Mouse (Mus musculus): Measurements from ENCODE around the gene Hormad2. TPM values are rescaled to one million over a fixed set of nuclear protein-coding genes. Genes with fewer than 3 reads are reported as not detected.

Gene Hormad2
- 1.5 TPM in 1 of 2 replicates, not detected in the other for total RNA-seq (2017)

GRCm38 (mm10) chr11:4440978-4441377, at the start of gene Hormad2:
TSS of gene Hormad2 (minus strand) at chr11:4441105.
- ATAC-seq (replicated peaks; ENCODE audit: low read depth, poor library complexity, severe bottlenecking) = 0 out of 2 replicates have a peak, but pooled peaks have one; percentile 47

GRCm38 (mm10) chr11:4489207-4489606, 48.3 kb upstream of the Hormad2 start:
- ATAC-seq (replicated peaks; ENCODE audit: low read depth, poor library complexity, severe bottlenecking) = no peak

- ATAC-seq (replicated peaks; ENCODE audit: low read depth, poor library complexity, severe bottlenecking) = no peak
These were observed 47.9 kb upstream of the Hormad2 start for GRCm38 (mm10) chr11:4488798-4489197.

- no peak for ATAC-seq (replicated peaks; ENCODE audit: low read depth, poor library complexity, severe bottlenecking)
These were observed 47.5 kb upstream of the Hormad2 start for GRCm38 (mm10) chr11:4488367-4488766.

- ATAC-seq (replicated peaks; ENCODE audit: low read depth, poor library complexity, severe bottlenecking) = peak; percentile 40; the same call in 1 of the 2 replicates
These were observed 46.6 kb upstream of the Hormad2 start for GRCm38 (mm10) chr11:4487401-4487965.

GRCm38 (mm10) chr11:4484541-4484940, 43.6 kb upstream of the Hormad2 start:
- ATAC-seq (replicated peaks; ENCODE audit: low read depth, poor library complexity, severe bottlenecking) = no peak

GRCm38 (mm10) chr11:4482641-4483040, 41.7 kb upstream of the Hormad2 start:
- no peak for ATAC-seq (replicated peaks; ENCODE audit: low read depth, poor library complexity, severe bottlenecking)

GRCm38 (mm10) chr11:4476184-4476697, 35.3 kb upstream of the Hormad2 start:
- no peak for ATAC-seq (replicated peaks; ENCODE audit: low read depth, poor library complexity, severe bottlenecking)

GRCm38 (mm10) chr11:4472464-4473179, 31.7 kb upstream of the Hormad2 start:
- no peak for ATAC-seq (replicated peaks; ENCODE audit: low read depth, poor library complexity, severe bottlenecking)

GRCm38 (mm10) chr11:4471734-4472133, 30.8 kb upstream of the Hormad2 start:
- no peak for ATAC-seq (replicated peaks; ENCODE audit: low read depth, poor library complexity, severe bottlenecking)

- no peak for ATAC-seq (replicated peaks; ENCODE audit: low read depth, poor library complexity, severe bottlenecking)
These were observed 30.3 kb upstream of the Hormad2 start for GRCm38 (mm10) chr11:4471251-4471650.

- ATAC-seq (replicated peaks; ENCODE audit: low read depth, poor library complexity, severe bottlenecking) = no peak; the same call in 1 of the 2 replicates
These were observed 28.2 kb upstream of the Hormad2 start for GRCm38 (mm10) chr11:4469091-4469490.

GRCm38 (mm10) chr11:4467436-4467835, 26.5 kb upstream of the Hormad2 start:
- no peak for ATAC-seq (replicated peaks; ENCODE audit: low read depth, poor library complexity, severe bottlenecking)

GRCm38 (mm10) chr11:4466191-4466590, 25.3 kb upstream of the Hormad2 start:
- no peak for ATAC-seq (replicated peaks; ENCODE audit: low read depth, poor library complexity, severe bottlenecking)

GRCm38 (mm10) chr11:4464616-4465015, 23.7 kb upstream of the Hormad2 start:
- ATAC-seq (replicated peaks; ENCODE audit: low read depth, poor library complexity, severe bottlenecking) = no peak

GRCm38 (mm10) chr11:4464186-4464585, 23.3 kb upstream of the Hormad2 start:
- no peak for ATAC-seq (replicated peaks; ENCODE audit: low read depth, poor library complexity, severe bottlenecking)

- no peak for ATAC-seq (replicated peaks; ENCODE audit: low read depth, poor library complexity, severe bottlenecking)
These were observed 22.0 kb upstream of the Hormad2 start for GRCm38 (mm10) chr11:4462868-4463267.

GRCm38 (mm10) chr11:4461154-4461553, 20.2 kb upstream of the Hormad2 start:
- ATAC-seq (replicated peaks; ENCODE audit: low read depth, poor library complexity, severe bottlenecking) = peak; percentile 41; the same call in 1 of the 2 replicates

- peak; percentile 75 for ATAC-seq (replicated peaks; ENCODE audit: low read depth, poor library complexity, severe bottlenecking)
These were observed 19.7 kb upstream of the Hormad2 start for GRCm38 (mm10) chr11:4460615-4461014.

GRCm38 (mm10) chr11:4454895-4455535, 14.1 kb upstream of the Hormad2 start:
- ATAC-seq (replicated peaks; ENCODE audit: low read depth, poor library complexity, severe bottlenecking) = no peak
